Mouse (Mus musculus): Measurements from ENCODE around the gene Serpinh1.
"Not testable (repeated sequence)": the region's sequence is repeated elsewhere in the genome, so short reads cannot be mapped to it uniquely, and the experiment has no call there.

Serpinh1 gene

GRCm38 (mm10) chr7:99374325-99374724 lies 21.3 kb upstream of the Serpinh1 start:
- not testable (repeated sequence) for DNase-seq (ENCODE audit: low spot score in 2 of 2)

- DNase-seq (ENCODE audit: low spot score in 2 of 2) = no peak
Observed at GRCm38 (mm10) chr7:99366716-99367115, 13.7 kb upstream of the Serpinh1 start.

- DNase-seq (ENCODE audit: low spot score in 2 of 2) = peak in 1 of 2 experiments; percentile 53
Observed at GRCm38 (mm10) chr7:99365069-99365468, 12.0 kb upstream of the Serpinh1 start.

- no peak for DNase-seq (ENCODE audit: low spot score in 2 of 2)
Observed at GRCm38 (mm10) chr7:99362137-99362536, 9.1 kb upstream of the Serpinh1 start.

- no peak for DNase-seq (ENCODE audit: low spot score in 2 of 2)
Observed at GRCm38 (mm10) chr7:99360803-99361414, 7.9 kb upstream of the Serpinh1 start.

- DNase-seq (ENCODE audit: low spot score in 2 of 2) = no peak
Observed at GRCm38 (mm10) chr7:99360021-99360802, 7.2 kb upstream of the Serpinh1 start.

- DNase-seq (ENCODE audit: low spot score in 2 of 2) = no peak
Observed at GRCm38 (mm10) chr7:99358371-99358770, 5.3 kb upstream of the Serpinh1 start.

GRCm38 (mm10) chr7:99357201-99357600 lies 4.2 kb upstream of the Serpinh1 start:
- no peak for DNase-seq (ENCODE audit: low spot score in 2 of 2)

- DNase-seq (ENCODE audit: low spot score in 2 of 2) = no peak
Observed at GRCm38 (mm10) chr7:99356244-99356930, 3.3 kb upstream of the Serpinh1 start.

- DNase-seq (ENCODE audit: low spot score in 2 of 2) = no peak
Observed at GRCm38 (mm10) chr7:99355731-99356131, 2.7 kb upstream of the Serpinh1 start.

GRCm38 (mm10) chr7:99351802-99352517 lies 1.1 kb downstream of the Serpinh1 start:
- DNase-seq (ENCODE audit: low spot score in 2 of 2) = no peak

GRCm38 (mm10) chr7:99351104-99351801 lies 1.8 kb downstream of the Serpinh1 start:
- DNase-seq (ENCODE audit: low spot score in 2 of 2) = no peak

- no peak for DNase-seq (ENCODE audit: low spot score in 2 of 2)
Observed at GRCm38 (mm10) chr7:99349782-99350720, 3.0 kb downstream of the Serpinh1 start.

GRCm38 (mm10) chr7:99348883-99349282 lies 4.2 kb downstream of the Serpinh1 start:
- DNase-seq (ENCODE audit: low spot score in 2 of 2) = no peak

- DNase-seq (ENCODE audit: low spot score in 2 of 2) = no peak
Observed at GRCm38 (mm10) chr7:99347268-99347667, 5.8 kb downstream of the Serpinh1 start.

GRCm38 (mm10) chr7:99343577-99343976 lies 9.5 kb downstream of the Serpinh1 start:
- no peak for DNase-seq (ENCODE audit: low spot score in 2 of 2)

- DNase-seq (ENCODE audit: low spot score in 2 of 2) = no peak
Observed at GRCm38 (mm10) chr7:99340736-99341135, 12.3 kb downstream of the Serpinh1 start.

GRCm38 (mm10) chr7:99332774-99333480 lies 20.1 kb downstream of the Serpinh1 start:
- peak; percentile 40 to 82 for DNase-seq (ENCODE audit: low spot score in 2 of 2)

GRCm38 (mm10) chr7:99330012-99330411 lies 23.0 kb downstream of the Serpinh1 start:
- DNase-seq (ENCODE audit: low spot score in 2 of 2) = no peak

- DNase-seq (ENCODE audit: low spot score in 2 of 2) = no peak
Observed at GRCm38 (mm10) chr7:99328847-99329246, 24.2 kb downstream of the Serpinh1 start.
